Mouse (Mus musculus): Measurements from ENCODE around the gene Btbd7. TPM values are rescaled to one million over a fixed set of nuclear protein-coding genes. Genes with fewer than 3 reads are reported as not detected.

The Btbd7 gene
- total and polyA plus RNA-seq, 3 experiments = 8.6 to 25.7 (median 24.0) TPM

- TF ChIP-seq EP300 (IDR thresholded peaks at IDR 0.05; ENCODE audit: insufficient read depth, low read depth, low read length) (no peak), POLR2A (IDR thresholded peaks at IDR 0.05; ENCODE audit: insufficient read depth, low read depth, low read length) (no peak), CTCF (IDR thresholded peaks at IDR 0.05) (no peak)
- Histone ChIP-seq H3K27me3 (ENCODE audit: control insufficient read depth, insufficient read depth, low read length) (no peaks in the 10 kb centered on the region), H3K79me2 (replicated peaks; ENCODE audit: control insufficient read depth, insufficient read depth, low read length) (no peaks in the 10 kb centered on the region), H3K36me3 (ENCODE audit: control insufficient read depth, insufficient read depth, low read length) (no peaks in the 10 kb centered on the region), H3K27ac (no peak overlapping the region), H3K4me3 (no peak overlapping the region), H3K4me1 (ENCODE audit: control insufficient read depth, insufficient read depth, low read length) (no peaks in the 10 kb centered on the region), H3K9ac (ENCODE audit: low read depth, low read length) (no peak overlapping the region)
- intact Hi-C loops (cut with DNase I) = no loop called here
- WGBS = 94% methylated on average over 2 of the region's 2 CpGs
- DNase-seq = no peak
These were observed 78.7 kb downstream of the Btbd7 start for GRCm38 (mm10) chr12:102799528-102799927.

GRCm38 (mm10) chr12:102787927-102788326, 90.3 kb downstream of the Btbd7 start:
- DNase-seq = no peak
- Histone ChIP-seq H3K4me3 (no peak overlapping the region), H3K4me1 (ENCODE audit: control insufficient read depth, insufficient read depth, low read length) (no peaks in the 10 kb centered on the region), H3K9ac (ENCODE audit: low read depth, low read length) (no peak overlapping the region), H3K27me3 (ENCODE audit: control insufficient read depth, insufficient read depth, low read length) (no peaks in the 10 kb centered on the region), H3K36me3 (ENCODE audit: control insufficient read depth, insufficient read depth, low read length) (peaks cover 1% of the 10 kb centered on the region), H3K79me2 (replicated peaks; ENCODE audit: control insufficient read depth, insufficient read depth, low read length) (no peaks in the 10 kb centered on the region; the same call in 1 of the 2 replicates), H3K27ac (no peak overlapping the region)
- WGBS = 91% methylated on average over 7 of the region's 7 CpGs
- no peak for TF ChIP-seq CTCF (IDR thresholded peaks at IDR 0.05)
- no peak for TF ChIP-seq EP300 (IDR thresholded peaks at IDR 0.05; ENCODE audit: insufficient read depth, low read depth, low read length)
- no peak for TF ChIP-seq POLR2A (IDR thresholded peaks at IDR 0.05; ENCODE audit: insufficient read depth, low read depth, low read length)
- intact Hi-C loops (cut with DNase I) = loop anchor here (10.0 kb wide), 1 partner anchor 277 kb away; no protein-coding TSS in a partner anchor

GRCm38 (mm10) chr12:102785593-102785985, 92.7 kb downstream of the Btbd7 start:
- no peak for TF ChIP-seq EP300 (IDR thresholded peaks at IDR 0.05; ENCODE audit: insufficient read depth, low read depth, low read length)
- no peak for TF ChIP-seq POLR2A (IDR thresholded peaks at IDR 0.05; ENCODE audit: insufficient read depth, low read depth, low read length)
- no peak for TF ChIP-seq CTCF (IDR thresholded peaks at IDR 0.05)
- H3K27ac ChIP-seq = no peak overlapping the region
- H3K79me2 ChIP-seq (replicated peaks; ENCODE audit: control insufficient read depth, insufficient read depth, low read length) = no peaks in the 10 kb centered on the region; the same call in 1 of the 2 replicates
- H3K4me1 ChIP-seq (ENCODE audit: control insufficient read depth, insufficient read depth, low read length) = no peaks in the 10 kb centered on the region
- H3K36me3 ChIP-seq (ENCODE audit: control insufficient read depth, insufficient read depth, low read length) = no peaks in the 10 kb centered on the region; the same call in 1 of the 2 replicates
- WGBS = 85% methylated on average over 5 of the region's 5 CpGs
- no peak overlapping the region for H3K9ac ChIP-seq (ENCODE audit: low read depth, low read length)
- no peaks in the 10 kb centered on the region for H3K27me3 ChIP-seq (ENCODE audit: control insufficient read depth, insufficient read depth, low read length)
- DNase-seq = no peak
- H3K4me3 ChIP-seq = no peak overlapping the region
- intact Hi-C loops (cut with DNase I) = loop anchor here (10.0 kb wide), 1 partner anchor 279 kb away; no protein-coding TSS in a partner anchor

GRCm38 (mm10) chr12:102784899-102785592, 93.2 kb downstream of the Btbd7 start:
- no peak overlapping the region for H3K27ac ChIP-seq
- H3K4me3 ChIP-seq = no peak overlapping the region
- H3K36me3 ChIP-seq (ENCODE audit: control insufficient read depth, insufficient read depth, low read length) = no peaks in the 10 kb centered on the region; the same call in 1 of the 2 replicates
- no peak for DNase-seq
- H3K4me1 ChIP-seq (ENCODE audit: control insufficient read depth, insufficient read depth, low read length) = no peaks in the 10 kb centered on the region
- no peak overlapping the region for H3K9ac ChIP-seq (ENCODE audit: low read depth, low read length)
- intact Hi-C loops (cut with DNase I) = loop anchor here (10.0 kb wide), 1 partner anchor 280 kb away; no protein-coding TSS in a partner anchor
- WGBS = 82% methylated on average over 19 of the region's 19 CpGs
- no peaks in the 10 kb centered on the region; the same call in 1 of the 2 replicates for H3K79me2 ChIP-seq (replicated peaks; ENCODE audit: control insufficient read depth, insufficient read depth, low read length)
- TF ChIP-seq POLR2A (IDR thresholded peaks at IDR 0.05; ENCODE audit: insufficient read depth, low read depth, low read length) (no peak), CTCF (IDR thresholded peaks at IDR 0.05) (no peak), EP300 (IDR thresholded peaks at IDR 0.05; ENCODE audit: insufficient read depth, low read depth, low read length) (no peak)
- H3K27me3 ChIP-seq (ENCODE audit: control insufficient read depth, insufficient read depth, low read length) = no peaks in the 10 kb centered on the region

GRCm38 (mm10) chr12:102782841-102783240, 95.4 kb downstream of the Btbd7 start:
- H3K27me3 ChIP-seq (ENCODE audit: control insufficient read depth, insufficient read depth, low read length) = no peaks in the 10 kb centered on the region
- H3K79me2 ChIP-seq (replicated peaks; ENCODE audit: control insufficient read depth, insufficient read depth, low read length) = no peaks in the 10 kb centered on the region
- TF ChIP-seq EP300 (IDR thresholded peaks at IDR 0.05; ENCODE audit: insufficient read depth, low read depth, low read length) (no peak), CTCF (IDR thresholded peaks at IDR 0.05) (no peak), POLR2A (IDR thresholded peaks at IDR 0.05; ENCODE audit: insufficient read depth, low read depth, low read length) (no peak)
- no peak overlapping the region for H3K9ac ChIP-seq (ENCODE audit: low read depth, low read length)
- no peak overlapping the region for H3K27ac ChIP-seq
- WGBS = 86% methylated on average over 5 of the region's 5 CpGs
- no peak for DNase-seq
- no peaks in the 10 kb centered on the region; the same call in 1 of the 2 replicates for H3K36me3 ChIP-seq (ENCODE audit: control insufficient read depth, insufficient read depth, low read length)
- intact Hi-C loops (cut with DNase I) = loop anchor here (10.0 kb wide), 1 partner anchor 282 kb away; no protein-coding TSS in a partner anchor
- no peak overlapping the region for H3K4me3 ChIP-seq
- no peaks in the 10 kb centered on the region for H3K4me1 ChIP-seq (ENCODE audit: control insufficient read depth, insufficient read depth, low read length)

- no peak overlapping the region for H3K27ac ChIP-seq
- intact Hi-C loops (cut with DNase I) = no loop called here
- H3K4me1 ChIP-seq (ENCODE audit: control insufficient read depth, insufficient read depth, low read length) = no peaks in the 10 kb centered on the region
- DNase-seq = no peak
- WGBS = 57% methylated on average over 3 of the region's 3 CpGs
- H3K79me2 ChIP-seq (replicated peaks; ENCODE audit: control insufficient read depth, insufficient read depth, low read length) = no peaks in the 10 kb centered on the region
- peak; percentile 44 for TF ChIP-seq CTCF (IDR thresholded peaks at IDR 0.05)
- TF ChIP-seq EP300 (IDR thresholded peaks at IDR 0.05; ENCODE audit: insufficient read depth, low read depth, low read length) = no peak
- no peak for TF ChIP-seq POLR2A (IDR thresholded peaks at IDR 0.05; ENCODE audit: insufficient read depth, low read depth, low read length)
- H3K36me3 ChIP-seq (ENCODE audit: control insufficient read depth, insufficient read depth, low read length) = no peaks in the 10 kb centered on the region
- H3K27me3 ChIP-seq (ENCODE audit: control insufficient read depth, insufficient read depth, low read length) = no peaks in the 10 kb centered on the region
- no peak overlapping the region for H3K9ac ChIP-seq (ENCODE audit: low read depth, low read length)
- no peak overlapping the region for H3K4me3 ChIP-seq
These were observed 98.8 kb downstream of the Btbd7 start for GRCm38 (mm10) chr12:102779452-102779851.
